In genomic region chr1:193198312-193198711, GRCm38 (mm10) we compare ENCODE assay signal across 2 mouse cellular contexts.
A peak's percentile ranks its signal among the peaks of the same experiment; 100 is the strongest.
TF ChIP-seq lines count a peak whose summit lies in the region.

No protein-coding gene starts in this region.

TF ChIP-seq in CH12.LX, 34 proteins besides CTCF, POLR2A, EP300 and RAD21:
- peak; percentile 78; the same call in 1 of the 2 replicates for TF ChIP-seq JUND (conservative IDR thresholded peaks at IDR 0.05; ENCODE audit: low read depth, low read length)
- 0 out of 2 replicates have a peak, but pooled peaks have one; percentile 17 for TF ChIP-seq HCFC1 (IDR thresholded peaks at IDR 0.05; ENCODE audit: low read depth, low read length)
- TF ChIP-seq MYC (IDR thresholded peaks at IDR 0.05; ENCODE audit: low read depth, low read length), result 0 out of 2 replicates have a peak, but pooled peaks have one; percentile 29
- TF ChIP-seq ELF1 (IDR thresholded peaks at IDR 0.05; ENCODE audit: low read depth, low read length), result peak; percentile 53
- TF ChIP-seq E2F4 (IDR thresholded peaks at IDR 0.05; ENCODE audit: insufficient replicate concordance, low read depth, low read length), result no peak
- no peak for TF ChIP-seq UBTF (IDR thresholded peaks at IDR 0.05; ENCODE audit: low read depth, low read length)
- no peak for TF ChIP-seq USF2 (conservative IDR thresholded peaks at IDR 0.05; ENCODE audit: low read depth, low read length)
- 0 out of 2 replicates have a peak, but pooled peaks have one; percentile 29 for TF ChIP-seq NRF1 (IDR thresholded peaks at IDR 0.05; ENCODE audit: low read depth, low read length)
- TF ChIP-seq MAX (IDR thresholded peaks at IDR 0.05; ENCODE audit: low read length), result no peak
- TF ChIP-seq GABPA (IDR thresholded peaks at IDR 0.05; ENCODE audit: insufficient replicate concordance, low read depth, low read length), result no peak
- TF ChIP-seq SMC3 (IDR thresholded peaks at IDR 0.05; ENCODE audit: low read depth, low read length), result peak; percentile 35
- TF ChIP-seq TCF12 (IDR thresholded peaks at IDR 0.05; ENCODE audit: low read depth, low read length), result 0 out of 2 replicates have a peak, but pooled peaks have one; percentile 28
- TF ChIP-seq JUN (IDR thresholded peaks at IDR 0.05; ENCODE audit: insufficient read depth, low read depth, low read length), result peak; percentile 86
- peak; percentile 54 for TF ChIP-seq IRF4 (IDR thresholded peaks at IDR 0.05; ENCODE audit: low read depth, low read length)
- TF ChIP-seq CHD1 (IDR thresholded peaks at IDR 0.05; ENCODE audit: low read depth, low read length), result no peak
- peak; percentile 96 for TF ChIP-seq MEF2A (IDR thresholded peaks at IDR 0.05; ENCODE audit: borderline replicate concordance, low read depth, low read length)
- TF ChIP-seq PAX5 (IDR thresholded peaks at IDR 0.05; ENCODE audit: low read length), result no peak
- peak; percentile 60; the same call in 1 of the 2 replicates for TF ChIP-seq MXI1 (IDR thresholded peaks at IDR 0.05; ENCODE audit: low read depth, low read length)
- peak; percentile 51; the same call in 1 of the 2 replicates for TF ChIP-seq SIN3A (IDR thresholded peaks at IDR 0.05; ENCODE audit: low read length)

TF ChIP-seq in myocyte, 11 proteins besides CTCF, POLR2A, EP300 and RAD21:
- TF ChIP-seq SRF (IDR thresholded peaks at IDR 0.05; ENCODE audit: control insufficient read depth, insufficient read length, low read depth) (no peak), USF1 (IDR thresholded peaks at IDR 0.05; ENCODE audit: low read depth) (no peak), E2F4 (IDR thresholded peaks at IDR 0.05; ENCODE audit: insufficient read depth) (no peak), MYOD1 (IDR thresholded peaks at IDR 0.05; ENCODE audit: control insufficient read depth in 1 of 3, insufficient read length in 2 of 3, low read depth in 2 of 3) (no peak), MYOG (IDR thresholded peaks at IDR 0.05; ENCODE audit: control insufficient read depth in 1 of 3, insufficient read depth in 1 of 3, insufficient read length in 2 of 3, low read depth in 2 of 3) (no peak)
